Mouse (Mus musculus) small intestine, adult 2 months (tissue): ENCODE data around the gene Slc16a6.

ENCODE experiments used
- CTCF ChIP-seq: fragments of 200-500 bp; IDR thresholded peaks from 2 replicates; pipeline ENCODE4 v1.5.1; 2012; ENCODE audit warnings: low read depth, mild to moderate bottlenecking, control low read depth, inconsistent platforms, low read length, moderate library complexity, mixed read lengths; ENCODE audit not compliant: insufficient replicate concordance, insufficient read length; ENCODE audit errors: extremely low read depth
- POLR2A ChIP-seq: fragments of 200-500 bp; IDR thresholded peaks from 2 replicates; pipeline ENCODE4 v1.6.1; 2012; ENCODE audit warnings: low read depth, mild to moderate bottlenecking, control low read depth, inconsistent platforms, low read length, moderate library complexity

- no peak for TF ChIP-seq CTCF
- TF ChIP-seq POLR2A, result no peak
These were observed 39.7 kb upstream of the Slc16a6 start for GRCm38 (mm10) chr11:109512995-109513675.
